Mouse (Mus musculus) retina, postnatal 7 days (tissue): ENCODE data around the gene Dnah6.

Source experiments
- DNase-seq: peaks from one replicate; pipeline ENCODE4 v3.0.0-alpha.2; 2012; ENCODE audit warnings: low read depth, low spot score

Dnah6 gene

DNA sequence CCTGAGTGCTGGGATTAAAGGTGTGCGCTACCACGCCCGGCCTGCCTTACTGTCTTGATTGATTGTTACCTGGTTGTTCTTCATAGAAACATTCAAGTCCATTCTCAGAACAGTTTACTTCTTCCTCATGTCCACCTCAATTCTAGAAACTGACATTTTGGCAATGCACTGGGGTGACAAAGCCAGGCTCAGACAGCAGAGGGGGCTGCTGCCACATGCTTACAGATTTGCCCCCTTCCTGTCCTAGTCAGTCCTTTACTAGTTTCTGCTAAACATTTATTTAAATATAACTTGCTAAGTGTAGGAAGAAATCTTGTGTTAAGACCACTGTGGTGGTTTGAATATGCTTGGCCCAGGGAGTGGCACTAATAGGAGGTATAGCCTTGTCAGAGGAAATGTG is 192.6 kb downstream of the Dnah6 start:
- no peak for DNase-seq

DNA sequence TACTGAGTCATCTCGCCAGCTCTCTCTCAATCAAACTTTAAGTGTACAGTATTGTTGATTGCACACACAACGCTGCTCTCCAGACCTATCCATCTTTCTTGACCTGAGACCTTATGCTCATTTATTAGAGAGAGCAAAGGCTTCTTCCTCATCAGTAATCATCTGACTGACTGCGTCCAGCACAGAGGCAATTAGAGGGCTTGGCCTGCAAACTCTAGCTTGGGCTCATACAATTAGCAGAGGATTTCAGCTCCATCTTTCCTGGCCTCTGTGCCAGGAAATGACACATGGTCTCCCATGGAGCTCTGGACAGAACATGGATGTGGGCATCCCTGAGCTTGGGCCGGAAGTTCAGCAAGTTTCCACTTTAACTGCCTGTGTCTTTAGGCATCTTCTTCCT is 193.6 kb downstream of the Dnah6 start:
- DNase-seq: no peak

DNA sequence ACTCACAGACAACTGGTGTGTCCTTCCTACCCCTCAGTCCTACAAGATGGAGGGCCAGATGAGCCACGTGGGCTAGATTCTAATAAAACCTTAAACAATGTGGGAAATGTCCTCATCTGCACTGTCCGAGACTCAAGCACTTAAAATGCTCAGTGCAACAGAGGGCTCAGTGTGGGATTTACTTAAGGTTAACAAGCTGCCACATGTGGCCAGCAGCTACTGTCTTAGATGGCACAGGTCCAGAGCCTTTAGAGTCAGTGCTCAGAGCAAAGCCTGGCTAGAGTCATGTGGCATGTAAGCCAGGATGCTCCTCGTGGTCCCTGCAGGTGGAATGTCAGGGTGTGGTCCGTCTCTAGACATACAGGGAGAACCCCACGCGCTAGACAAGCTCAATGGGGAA is 194.6 kb downstream of the Dnah6 start:
- DNase-seq: no peak

DNA sequence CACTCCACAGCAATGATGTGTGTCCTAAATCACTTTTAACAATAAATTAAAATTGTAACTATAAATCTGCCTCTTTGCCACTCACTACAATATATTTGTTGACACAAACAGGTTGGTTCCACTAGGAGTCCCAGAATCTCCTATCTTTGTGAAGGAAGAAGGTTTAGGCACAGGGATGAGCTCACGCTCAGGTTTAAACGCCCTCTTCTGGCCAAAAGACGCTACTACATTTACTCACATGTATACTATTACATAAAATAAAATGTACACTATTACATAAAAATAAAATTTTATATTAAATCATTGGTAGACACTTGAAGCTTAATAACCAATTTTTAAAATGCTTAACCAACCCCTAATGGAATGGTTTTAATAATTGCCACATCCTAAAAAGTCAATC is 201.4 kb downstream of the Dnah6 start:
- DNase-seq: no peak

DNA sequence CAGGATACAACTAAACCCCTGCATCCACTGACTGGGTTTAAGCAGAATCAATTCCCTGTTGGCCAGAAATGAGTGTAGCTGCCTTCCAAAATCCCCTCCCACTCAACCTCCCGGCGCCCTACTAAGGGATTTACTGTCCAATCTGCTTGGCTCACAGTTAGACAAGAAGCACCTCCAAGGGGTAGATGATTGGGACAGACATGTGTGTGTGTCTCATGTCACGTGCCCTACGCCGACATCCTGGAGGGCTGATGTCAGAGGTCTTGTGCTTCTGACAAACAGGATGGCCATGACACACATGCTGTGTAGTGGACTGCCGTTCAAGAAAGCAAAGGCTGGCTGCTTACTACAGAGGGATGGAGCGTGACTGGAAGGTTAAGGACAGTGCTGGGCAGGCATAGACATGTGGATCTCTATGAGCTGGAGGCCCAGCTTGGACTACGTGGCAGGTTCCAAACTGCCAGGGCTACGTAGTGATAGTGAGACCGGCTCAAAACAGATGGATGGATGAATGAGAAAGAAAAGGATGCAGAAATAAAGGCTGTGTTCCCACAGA is 202.6 kb downstream of the Dnah6 start:
- DNase-seq: no peak

DNA sequence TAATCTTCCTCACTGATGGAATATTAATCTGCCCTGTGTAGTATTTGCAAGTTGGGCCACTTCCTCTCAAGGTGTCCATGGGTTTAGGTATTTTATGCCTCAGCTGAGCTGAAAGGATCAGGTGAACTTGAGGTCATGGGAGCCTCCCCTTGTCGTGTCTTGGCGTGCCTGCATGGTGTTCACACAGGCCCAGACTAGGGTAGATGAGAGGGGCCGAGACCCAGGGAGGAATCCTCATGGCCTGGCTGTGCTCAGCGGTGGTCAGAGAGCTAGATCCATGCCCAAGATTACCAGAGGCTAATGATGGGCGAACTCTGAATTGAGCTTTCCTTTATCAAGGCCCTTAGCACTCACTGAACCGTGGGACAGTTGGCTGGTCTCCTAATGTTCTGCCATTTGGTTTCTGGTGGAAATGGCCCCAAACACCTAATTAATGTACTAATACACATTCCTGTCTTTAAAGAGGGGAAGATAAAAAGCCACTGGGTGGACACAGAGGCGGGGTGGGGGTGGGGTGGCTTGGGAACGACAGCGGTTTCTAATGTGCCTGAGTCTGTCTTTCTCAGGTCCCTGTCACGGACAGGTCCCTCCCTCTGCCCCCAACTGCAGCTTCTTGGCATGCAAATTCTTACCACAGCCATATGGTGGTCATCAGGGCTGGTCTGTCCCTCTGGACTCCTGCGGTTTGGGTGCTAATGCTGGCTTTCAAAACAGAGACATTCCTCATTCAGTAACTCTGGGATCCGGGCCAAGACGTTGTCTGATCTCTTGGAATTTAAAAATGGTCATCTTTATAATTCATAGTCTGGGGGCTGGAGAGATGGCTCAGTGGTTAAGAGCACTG is 206.9 kb downstream of the Dnah6 start:
- no peak for DNase-seq

DNA sequence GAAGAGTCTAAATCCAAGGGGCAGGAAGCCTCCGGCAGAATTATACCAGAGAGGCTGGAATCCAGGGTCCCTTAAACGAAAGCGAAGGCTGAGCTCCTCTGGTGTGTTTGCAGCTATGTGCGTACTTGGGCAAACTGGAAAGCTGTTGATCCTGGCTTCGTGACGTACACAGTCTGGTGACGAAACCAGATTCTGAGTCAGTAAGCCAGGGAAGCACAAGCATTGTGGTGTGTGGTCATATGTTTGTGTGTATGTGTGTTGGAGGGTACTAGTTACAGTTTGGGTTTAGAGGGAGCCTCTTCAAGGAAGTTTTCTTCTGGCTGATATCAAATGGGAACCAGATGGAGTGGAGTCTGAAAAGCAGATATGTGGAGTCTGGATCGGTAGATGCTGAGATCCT is 208.5 kb downstream of the Dnah6 start:
- DNase-seq: no peak

DNA sequence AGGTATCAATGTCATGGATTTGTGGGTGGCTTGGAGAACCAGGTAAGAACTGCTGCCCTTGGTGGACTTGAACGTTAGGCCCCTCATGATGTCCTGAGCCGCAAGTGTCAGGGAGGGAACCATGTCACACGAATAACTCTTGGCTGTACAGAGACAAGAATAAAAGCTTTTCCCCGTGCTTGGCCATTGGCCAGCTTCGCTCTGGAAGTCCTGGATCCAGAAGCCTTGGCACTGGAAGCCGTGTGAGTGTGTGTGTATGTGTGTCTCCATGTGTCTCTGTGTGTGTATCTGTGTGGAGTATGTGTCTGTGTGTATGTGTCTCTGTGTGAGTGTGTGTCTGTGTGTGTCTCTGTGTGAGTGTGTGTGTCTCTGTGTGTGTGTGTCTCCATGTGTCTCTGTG is 209.6 kb downstream of the Dnah6 start:
- no peak for DNase-seq

DNA sequence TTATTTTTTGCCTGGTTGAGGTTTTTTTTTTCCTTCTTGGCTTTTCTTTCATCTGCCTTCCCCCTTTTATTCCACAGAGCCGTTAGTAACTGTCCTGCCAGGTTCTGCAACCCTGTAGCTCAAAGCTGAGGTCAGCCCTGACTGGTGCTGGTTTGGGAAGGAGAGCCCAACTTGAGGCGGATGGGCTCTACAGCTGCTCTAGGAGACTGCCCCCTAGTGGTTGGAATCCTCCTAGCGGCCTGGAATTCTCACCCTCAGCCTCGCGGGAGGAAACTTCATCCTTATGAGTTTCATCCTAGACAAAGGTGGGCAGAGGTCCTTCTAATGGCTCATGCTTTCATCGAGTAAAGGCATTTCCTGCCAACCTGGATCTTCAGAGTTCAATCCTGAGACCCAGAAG is 211.4 kb downstream of the Dnah6 start:
- DNase-seq: no peak

DNA sequence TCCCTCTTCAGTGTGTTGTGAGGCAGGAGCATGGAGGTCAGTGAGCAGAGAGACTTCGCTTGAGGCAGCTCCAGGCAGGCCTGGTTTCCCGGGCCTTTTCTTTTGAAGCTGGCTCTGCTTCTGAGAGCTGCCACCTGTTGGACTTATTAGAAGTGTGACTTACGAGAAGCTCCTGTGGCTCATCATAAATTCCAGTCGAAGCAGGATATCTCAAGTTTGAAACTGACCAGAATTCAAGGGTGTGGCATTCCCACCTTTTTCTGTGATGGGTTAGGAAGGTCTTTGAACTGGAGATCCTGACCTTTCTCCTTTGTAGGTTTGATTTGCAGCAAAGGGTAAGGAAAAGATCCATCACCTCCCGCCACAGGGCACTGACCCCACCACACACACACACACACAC is 217.8 kb downstream of the Dnah6 start:
- no peak for DNase-seq

DNA sequence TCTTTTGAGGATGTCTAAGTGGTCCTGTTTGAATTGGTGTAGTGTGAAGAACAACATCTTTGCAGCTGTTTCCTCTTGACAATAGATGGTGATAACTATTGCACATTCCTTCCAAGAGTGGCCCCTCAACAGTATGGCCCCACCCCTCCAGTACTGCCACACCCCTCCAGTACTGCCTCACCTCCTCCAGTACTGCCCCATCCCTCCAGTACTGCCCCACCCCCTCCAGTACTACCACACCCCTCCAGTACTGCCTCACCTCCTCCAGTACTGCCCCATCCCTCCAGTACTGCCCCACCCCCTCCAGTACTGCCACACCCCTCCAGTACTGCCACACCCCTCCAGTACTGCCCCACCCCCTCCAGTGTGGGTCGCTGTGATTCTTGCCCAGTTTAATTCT is 219.1 kb downstream of the Dnah6 start:
- no peak for DNase-seq

DNA sequence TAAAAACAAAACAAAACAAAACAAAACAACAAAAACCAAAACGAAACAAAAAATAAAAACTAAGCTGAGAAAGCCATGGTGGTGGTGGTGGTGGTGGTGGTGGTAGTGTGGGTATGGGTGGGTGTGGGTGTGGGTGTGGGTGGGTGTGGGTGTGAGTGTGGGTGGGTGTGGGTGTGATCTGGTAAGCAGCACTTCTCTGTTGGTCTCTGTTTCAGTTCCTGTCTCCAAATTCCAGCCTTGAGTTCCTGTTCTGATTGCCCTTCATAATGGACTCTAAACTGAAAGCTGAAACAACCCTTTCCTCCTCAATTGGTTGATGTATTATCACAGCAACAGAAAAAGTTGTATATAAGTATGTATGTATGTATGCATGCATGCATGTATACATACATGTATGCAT is 222.6 kb downstream of the Dnah6 start:
- no peak for DNase-seq

DNA sequence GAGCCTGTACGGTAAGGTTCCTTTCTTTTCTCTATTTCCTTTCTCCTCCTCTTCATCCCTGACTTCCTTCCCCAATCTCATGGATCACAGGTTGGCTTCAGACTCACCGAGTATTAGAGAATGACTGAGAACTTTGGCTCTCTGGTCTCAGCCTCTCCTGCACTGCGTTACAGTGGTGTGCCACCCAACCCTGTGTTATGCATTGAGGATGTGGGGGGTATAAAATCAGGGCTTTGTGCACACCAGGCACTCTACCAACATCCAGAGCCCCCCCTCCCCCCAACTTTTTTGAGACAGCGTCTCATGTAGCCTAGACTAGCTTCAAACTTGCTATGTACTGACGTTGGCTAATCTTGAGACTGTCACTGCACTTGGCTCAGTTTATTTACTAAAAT is 227.8 kb downstream of the Dnah6 start:
- no peak for DNase-seq

DNA sequence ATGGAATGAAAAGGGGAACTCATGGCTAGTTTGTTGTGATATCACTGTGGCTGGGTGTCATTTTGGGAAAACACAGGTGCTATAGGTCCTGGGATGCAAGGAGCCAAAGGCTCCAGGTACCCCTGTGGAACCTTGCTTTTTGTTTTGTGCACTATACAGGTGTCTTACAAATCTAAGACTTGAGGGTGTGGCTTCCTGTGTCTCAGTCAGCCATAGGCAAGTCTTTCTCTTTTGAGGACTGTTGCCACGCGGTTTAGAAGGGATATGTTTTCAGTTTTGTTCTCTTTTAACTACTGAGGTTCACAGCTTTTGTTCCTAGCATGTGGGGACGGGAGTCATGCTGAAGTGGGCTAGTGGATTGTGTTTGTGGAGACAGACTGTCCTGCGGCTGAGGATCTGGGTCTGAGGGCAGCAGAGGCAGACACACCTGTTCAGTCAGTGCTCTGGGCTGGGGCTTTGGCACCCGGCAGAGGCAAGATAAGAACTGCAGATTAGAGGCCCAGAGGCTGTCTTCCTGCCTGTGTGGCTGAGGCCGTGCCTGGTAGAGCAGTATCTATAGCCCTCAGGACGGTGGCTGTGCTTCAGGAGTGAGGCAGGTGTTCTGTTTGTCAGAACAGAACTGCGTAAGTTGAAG is 228.3 kb downstream of the Dnah6 start:
- DNase-seq: no peak

DNA sequence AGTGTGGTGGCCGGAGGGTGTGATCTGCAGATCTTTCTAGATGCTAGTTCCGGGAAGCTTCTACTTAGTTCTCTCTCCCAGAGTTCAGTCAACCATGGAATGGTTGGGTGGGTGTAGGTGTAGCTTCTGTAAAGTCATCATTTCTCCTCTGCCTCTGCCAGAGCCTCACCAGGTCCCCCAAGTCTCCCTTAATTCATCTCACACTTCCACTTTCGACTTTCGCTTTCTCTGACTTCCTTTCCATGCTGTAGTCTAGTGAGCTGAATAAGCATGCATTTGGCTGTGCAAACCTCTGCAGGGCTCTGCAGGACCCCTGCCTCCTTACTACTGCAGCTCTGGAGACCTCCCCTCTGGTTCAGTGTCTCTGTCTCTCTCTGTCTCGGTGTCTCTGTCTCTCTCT is 231.2 kb downstream of the Dnah6 start:
- no peak for DNase-seq

DNA sequence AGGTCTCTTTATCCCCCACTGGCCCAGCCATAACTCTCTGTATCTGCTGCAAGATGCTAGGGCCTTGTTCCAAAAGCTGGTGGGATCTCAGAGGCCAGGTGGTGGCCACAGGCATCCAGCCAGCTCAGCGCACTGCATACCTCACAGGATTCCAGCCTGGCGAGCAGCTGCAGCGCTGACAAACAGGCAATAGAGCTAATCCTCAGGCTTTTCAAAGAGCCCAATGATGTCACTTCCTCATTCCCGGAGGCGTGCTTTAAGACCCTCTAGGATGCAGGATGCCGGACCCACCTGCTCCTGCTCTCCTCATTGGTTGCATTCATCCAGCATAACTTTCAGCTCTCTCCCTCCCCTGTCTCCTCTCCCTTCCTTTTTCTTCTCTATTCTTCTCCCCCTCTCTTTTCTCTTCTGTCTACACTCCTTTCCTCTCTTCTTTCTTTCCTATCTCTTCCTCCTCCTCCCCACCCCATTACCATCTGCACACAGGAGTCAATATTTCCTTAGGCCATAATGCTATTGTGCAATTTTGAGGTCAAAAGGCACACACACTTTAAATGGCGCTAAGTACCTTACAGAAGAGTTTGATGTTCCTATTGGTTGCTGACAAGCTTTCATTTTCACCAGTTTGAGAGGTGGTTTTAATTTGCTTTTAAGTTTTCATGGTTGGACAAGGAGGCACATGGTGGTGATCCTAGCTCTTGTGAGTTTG is 232.3 kb downstream of the Dnah6 start:
- DNase-seq: peak; percentile 29

DNA sequence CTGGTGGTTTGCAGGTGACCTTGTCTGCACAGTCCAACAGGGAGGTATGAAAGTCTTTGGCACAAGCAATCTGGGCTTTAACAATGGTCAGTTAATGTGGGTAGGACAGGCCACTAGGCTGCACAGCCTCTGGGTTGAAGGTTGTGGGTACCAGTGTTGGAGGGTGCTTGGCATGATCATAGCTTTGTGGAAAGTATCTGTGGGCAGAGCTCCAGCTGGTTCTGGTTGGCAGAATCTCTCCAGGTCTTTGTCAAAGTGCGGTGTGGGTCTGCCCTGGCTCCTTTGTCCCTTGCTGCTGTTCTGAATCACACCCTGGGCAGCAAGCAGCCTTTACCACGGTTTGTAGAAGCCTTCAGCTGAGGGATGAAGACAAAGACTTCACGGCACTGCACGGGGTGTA is 238.9 kb downstream of the Dnah6 start:
- no peak for DNase-seq

DNA sequence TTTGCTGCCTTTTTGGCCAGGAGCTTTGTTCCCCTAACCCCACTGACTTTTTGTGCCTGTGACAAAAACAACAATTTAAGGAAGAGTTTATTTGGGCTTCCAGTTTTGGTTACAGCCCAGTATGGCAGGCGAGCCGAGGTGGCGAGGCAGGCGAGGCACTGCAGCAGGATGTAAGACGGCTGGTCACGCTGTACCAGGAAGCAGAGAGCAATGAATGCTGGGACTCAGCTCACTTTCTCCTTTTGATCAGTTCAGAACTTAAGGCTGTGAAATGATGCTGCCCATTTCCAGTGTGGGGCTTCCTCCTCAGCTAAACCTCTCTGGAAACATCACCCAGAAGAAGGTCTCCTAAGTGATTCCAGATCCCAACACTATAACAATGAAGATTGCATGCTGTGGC is 239.6 kb downstream of the Dnah6 start:
- DNase-seq: no peak

DNA sequence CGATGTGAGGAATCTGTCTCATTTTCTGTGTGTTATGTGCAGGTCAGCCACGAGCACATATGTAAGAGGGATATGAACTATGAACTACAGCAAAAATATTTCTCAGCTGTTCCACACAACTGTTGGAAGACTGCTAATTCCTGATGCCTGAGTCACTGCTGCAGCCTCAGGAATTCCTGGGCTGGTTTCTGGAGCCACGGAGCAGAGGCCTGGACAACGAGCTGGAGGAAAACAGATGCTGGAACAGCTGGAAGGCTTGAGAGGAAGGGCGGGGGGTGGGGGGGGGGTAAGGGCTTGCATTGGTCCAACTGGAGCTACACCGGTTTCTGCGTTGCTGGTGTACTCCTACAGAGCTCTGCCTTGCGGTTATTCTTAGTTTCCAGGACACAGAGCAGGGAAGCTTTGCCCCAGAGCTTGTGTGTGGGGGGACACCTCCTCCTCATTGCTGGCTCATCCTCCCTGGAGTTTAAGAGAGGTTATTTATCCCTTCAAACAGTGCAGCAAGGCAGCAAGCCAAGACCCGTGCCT is 240.3 kb downstream of the Dnah6 start:
- DNase-seq: no peak

DNA sequence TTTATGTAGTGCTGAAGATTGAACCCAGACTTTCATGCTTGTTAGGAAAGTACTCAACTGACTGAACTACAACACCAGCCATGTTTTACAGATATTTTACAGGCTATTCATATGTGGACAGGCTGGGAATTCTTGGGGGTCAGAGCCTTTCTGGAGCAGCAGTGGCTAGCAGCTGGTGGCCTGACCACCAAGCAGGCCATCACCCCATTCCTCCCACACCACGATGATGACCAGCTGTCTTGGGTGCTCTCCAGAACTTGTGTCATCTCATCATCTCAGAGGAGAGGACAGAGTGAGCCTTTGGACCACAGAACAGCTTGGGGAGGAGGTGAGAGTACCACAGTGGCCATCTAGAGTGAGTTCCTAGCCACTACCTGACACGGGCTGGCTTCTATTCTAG is 244.6 kb downstream of the Dnah6 start:
- no peak for DNase-seq

DNA sequence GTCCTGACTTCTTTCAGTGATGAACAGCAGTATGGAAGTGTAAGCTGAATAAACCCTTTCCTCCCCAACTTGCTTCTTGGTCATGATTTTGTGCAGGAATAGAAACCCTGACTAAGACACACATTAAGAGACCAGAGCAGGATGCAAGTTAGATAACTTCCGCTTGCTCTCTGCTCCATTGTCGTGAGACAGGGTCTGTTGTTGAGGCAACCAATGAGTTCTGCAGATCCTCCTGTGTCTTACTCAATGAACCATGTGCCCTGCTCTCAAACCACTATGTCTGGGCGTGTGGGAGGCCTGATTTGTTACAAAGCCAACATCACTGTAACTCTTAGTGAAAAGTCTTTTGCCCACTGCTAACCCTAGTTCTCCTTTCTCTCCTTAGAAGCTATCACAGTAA is 250.4 kb downstream of the Dnah6 start:
- no peak for DNase-seq

DNA sequence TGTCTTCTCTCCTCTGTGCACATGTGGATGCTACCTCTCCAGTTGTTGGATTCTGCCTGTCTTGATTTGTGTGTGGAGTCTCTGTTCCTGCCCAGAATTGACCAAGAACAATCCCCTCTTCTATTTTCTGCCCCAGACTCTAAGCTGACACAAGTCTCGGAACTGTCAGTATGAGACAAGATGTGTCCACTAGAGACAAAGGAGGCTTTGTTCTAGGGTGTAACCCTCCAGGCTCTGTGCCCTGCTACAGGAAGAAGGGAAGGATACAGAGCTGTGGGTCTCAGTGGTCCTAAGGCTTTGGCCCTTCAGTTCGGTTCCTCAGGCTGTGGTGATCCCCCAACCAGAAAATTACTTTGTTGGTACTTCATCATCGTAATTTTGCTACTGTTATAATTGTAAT is 251.7 kb downstream of the Dnah6 start:
- no peak for DNase-seq
